Mouse (Mus musculus) adrenal gland, postnatal 10 days (tissue): Measurements from ENCODE around the gene Vps13a. TPM values are rescaled to one million over a fixed set of nuclear protein-coding genes. Genes with fewer than 3 reads are reported as not detected.

ENCODE experiments used
- DNase-seq: peaks from one replicate; pipeline ENCODE4 v3.0.0; 2021; ENCODE audit warnings: mixed read lengths
- total RNA-seq, 2 experiments: library from RNA; stranded (reverse); gene quantifications; 2 replicates each; pipeline ENCODE4 v1.2.3; 2021

The Vps13a gene
- total RNA-seq, 2 experiments from 2014 or later, result 30.2 to 42.4 TPM

DNA sequence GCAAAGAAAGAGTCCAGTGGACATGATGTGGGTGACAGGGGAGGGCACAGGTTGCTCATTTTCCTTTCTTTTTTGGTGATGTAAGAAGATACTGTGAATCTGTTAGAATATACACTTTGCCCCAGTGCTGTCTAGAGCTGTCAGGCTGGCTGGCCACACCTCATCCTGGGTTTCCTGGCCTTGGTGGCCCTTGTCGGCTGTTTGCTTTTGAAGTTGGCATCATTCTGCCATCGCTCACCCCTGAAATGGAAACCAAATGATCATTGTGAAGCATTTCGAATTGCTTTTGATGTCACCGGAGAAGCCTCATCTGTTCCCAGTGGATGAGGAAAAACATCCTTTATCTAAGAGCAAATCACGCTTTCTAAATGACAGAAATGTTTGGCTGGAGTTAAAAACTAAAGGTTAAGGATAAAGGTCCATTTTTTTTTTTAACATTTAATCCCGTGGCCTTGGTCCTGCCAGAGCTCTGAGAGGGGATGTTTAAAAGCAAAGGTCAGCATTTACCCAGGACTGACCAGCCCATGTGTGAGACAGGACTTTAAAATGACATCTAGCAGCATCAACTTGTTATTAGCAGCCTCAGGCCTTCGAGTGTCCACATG lies 201.0 kb downstream of the Vps13a start:
- DNase-seq, result peak; percentile 63

DNA sequence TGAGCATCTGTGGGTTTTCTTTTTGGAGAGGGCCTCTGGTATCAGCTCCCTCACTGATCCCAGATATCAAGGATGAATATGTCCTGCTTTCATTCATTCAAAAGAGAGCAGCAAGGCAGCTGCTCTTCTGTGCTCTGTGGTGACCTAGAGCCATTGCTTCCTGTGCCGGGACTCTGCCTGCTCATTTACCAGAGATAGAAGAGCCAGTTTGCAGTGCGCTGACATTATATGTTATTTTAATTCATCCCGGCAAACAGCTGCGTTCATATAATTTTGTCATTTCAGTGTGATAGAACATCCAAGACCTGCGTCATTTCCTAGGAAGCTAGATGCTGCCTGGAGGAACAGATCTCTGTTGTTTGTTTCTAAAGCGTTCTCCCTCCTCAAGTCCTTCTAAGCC lies 203.9 kb downstream of the Vps13a start:
- no peak for DNase-seq

Other genes starting within 250 kb of the Vps13a start
- not detected for gene Foxb2, start 92.9 kb upstream of the Vps13a start, total RNA-seq
- gene Prune2, start 175.2 kb upstream of the Vps13a start, total RNA-seq, result 10 to 100 TPM; 12.0 to 19.1 TPM